Mouse (Mus musculus): ENCODE results near the gene Hps6. TPM values are rescaled to one million over a fixed set of nuclear protein-coding genes. Genes with fewer than 3 reads are reported as not detected.
A peak's percentile ranks its signal among the peaks of the same experiment; 100 is the strongest.
"Not testable (repeated sequence)": the region's sequence is repeated elsewhere in the genome, so short reads cannot be mapped to it uniquely, and the experiment has no call there.

Hps6 gene
- total RNA-seq (2021), result 1 to 10 TPM; 3.6 to 3.9 TPM
- long read RNA-seq, experiment 1, transcript Hps6-201 (1 exons, 2,666 nt), result major isoform, 7 of 7 reads
- long read RNA-seq, experiment 1, partial matches to known transcripts, result 0 of 7 reads
- long read RNA-seq, experiment 1, other reads (novel, unspliced or antisense), result 0 of 7 reads
- long read RNA-seq, experiment 2, transcript Hps6-201 (1 exons, 2,666 nt), result major isoform, 6 of 6 reads
- long read RNA-seq, experiment 2, partial matches to known transcripts, result 0 of 6 reads
- long read RNA-seq, experiment 2, other reads (novel, unspliced or antisense), result 0 of 6 reads

GRCm38 (mm10) chr19:46003371-46004226, at the start of gene Hps6:
TSS of gene Hps6 (plus strand) at chr19:46003508.
- peak; percentile 93 for DNase-seq (ENCODE audit: low spot score)

- no peak for DNase-seq (ENCODE audit: low spot score)
These were observed 46.6 kb upstream of the Hps6 start for GRCm38 (mm10) chr19:45956736-45957135.

- DNase-seq (ENCODE audit: low spot score), result no peak
These were observed 42.5 kb upstream of the Hps6 start for GRCm38 (mm10) chr19:45960770-45961169.

- DNase-seq (ENCODE audit: low spot score), result no peak
These were observed 18.9 kb upstream of the Hps6 start for GRCm38 (mm10) chr19:45984379-45984778.

DNA sequence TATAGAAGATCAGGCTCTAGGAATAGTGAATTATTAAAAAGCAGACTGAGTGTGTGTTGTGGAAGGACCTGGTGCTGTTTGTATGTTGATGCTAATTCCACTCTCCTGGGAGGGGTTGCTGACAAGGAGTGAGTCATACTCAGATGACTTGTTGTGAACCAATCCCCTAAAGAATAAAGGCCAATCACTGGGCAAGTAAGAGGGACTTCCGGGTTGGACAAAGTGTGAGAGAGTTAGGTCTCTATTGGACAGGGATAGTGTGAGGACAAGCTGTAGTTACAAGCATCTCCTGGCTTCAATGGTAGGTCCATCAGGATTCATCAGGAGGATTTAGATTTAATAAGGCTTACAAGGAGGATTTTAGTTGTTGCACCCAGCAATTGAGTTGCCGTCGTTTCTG, 15.1 kb upstream of the Hps6 start:
- no peak for DNase-seq (ENCODE audit: low spot score)

DNA sequence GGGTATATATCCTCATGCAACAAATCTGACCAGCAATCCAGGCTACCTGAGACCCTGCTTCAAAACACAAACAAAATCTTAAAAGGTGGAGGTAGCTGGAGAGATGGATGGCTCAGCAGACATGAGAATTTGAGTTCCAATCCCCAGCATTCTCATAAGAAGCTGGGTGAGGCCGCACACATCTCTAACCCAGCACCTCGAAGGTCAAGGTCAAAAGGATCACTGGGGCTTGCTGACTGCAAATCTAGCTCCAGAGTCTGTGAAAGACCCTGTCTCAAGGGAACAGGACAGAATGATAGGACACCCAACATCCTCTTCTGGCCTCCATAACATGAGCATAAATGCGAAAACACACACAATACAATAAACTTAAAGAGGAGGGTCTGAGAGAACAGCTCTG, 12.1 kb upstream of the Hps6 start:
- no peak for DNase-seq (ENCODE audit: low spot score)

- DNase-seq (ENCODE audit: low spot score), result not testable (repeated sequence)
These were observed 9.9 kb upstream of the Hps6 start for GRCm38 (mm10) chr19:45993441-45993840.

GRCm38 (mm10) chr19:45993981-45994737, 9.1 kb upstream of the Hps6 start:
- no peak for DNase-seq (ENCODE audit: low spot score)

DNA sequence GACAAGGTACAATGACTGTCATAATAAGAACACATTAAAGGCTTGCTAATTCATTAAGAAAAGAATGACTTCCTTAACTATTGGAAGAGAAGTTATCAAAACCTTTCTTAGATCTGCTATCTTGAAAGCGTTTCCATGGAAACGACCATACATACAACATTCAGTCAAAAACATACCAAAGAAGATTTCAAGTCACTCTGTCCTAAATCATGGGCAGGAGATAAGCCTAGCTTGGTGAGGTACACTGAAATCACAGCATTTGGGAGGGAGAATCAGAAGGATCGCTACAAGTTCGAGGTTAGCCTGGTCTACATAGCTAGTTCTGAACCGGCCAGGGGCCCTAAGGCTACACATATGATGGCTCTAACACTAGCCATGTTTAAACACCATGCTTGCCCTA, 5.9 kb upstream of the Hps6 start:
- DNase-seq (ENCODE audit: low spot score), result no peak

GRCm38 (mm10) chr19:45997785-45998693, 5.3 kb upstream of the Hps6 start, which contains the start of gene Armh3:
TSS of gene Armh3 (minus strand) at chr19:45998488.
- peak; percentile 93 for DNase-seq (ENCODE audit: low spot score)

- no peak for DNase-seq (ENCODE audit: low spot score)
These were observed 4.6 kb upstream of the Hps6 start for GRCm38 (mm10) chr19:45998694-45999217.

DNA sequence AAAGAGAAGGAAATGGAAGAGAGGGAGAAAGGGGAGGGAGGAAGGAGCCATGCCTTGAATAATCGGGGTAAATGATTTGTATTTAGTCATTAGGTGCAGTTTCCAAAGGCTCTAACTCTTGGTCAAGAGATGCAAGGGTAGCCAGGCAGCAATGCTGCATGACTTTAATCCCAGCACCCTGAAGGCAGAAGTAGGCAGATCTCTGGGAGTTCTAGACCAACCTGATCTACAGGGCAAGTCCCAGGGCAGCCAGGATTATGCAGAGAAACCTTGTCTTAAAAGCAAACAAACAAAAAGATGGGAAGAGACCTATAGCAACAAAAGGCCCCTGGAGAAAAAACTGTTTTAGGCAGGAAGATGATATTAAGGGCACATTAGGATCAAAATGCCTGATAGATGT, 3.9 kb upstream of the Hps6 start:
- no peak for DNase-seq (ENCODE audit: low spot score)

DNA sequence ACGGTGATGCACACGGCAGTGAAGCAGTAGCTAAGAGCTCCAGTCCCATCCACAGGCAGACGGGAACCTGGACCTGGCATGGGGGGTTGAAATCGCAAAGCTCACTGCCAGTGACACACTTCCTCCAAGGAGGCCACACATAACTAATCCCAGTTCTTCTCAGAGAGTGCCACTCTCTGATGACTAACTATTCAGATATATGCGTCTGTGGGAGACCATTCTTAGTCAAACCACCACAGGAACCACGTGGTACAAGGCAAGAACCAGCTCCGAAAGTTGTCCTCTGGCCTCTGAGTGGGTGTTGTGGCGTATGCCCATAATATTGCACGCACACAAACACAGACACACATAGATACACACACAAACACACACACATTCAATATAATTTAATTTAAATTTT, 1.0 kb upstream of the Hps6 start:
- no peak for DNase-seq (ENCODE audit: low spot score)

- no peak for DNase-seq (ENCODE audit: low spot score)
These were observed 1.6 kb downstream of the Hps6 start for GRCm38 (mm10) chr19:46004814-46005466.

- DNase-seq (ENCODE audit: low spot score), result no peak
These were observed 2.4 kb downstream of the Hps6 start for GRCm38 (mm10) chr19:46005680-46006079.

GRCm38 (mm10) chr19:46014572-46015178, 11.4 kb downstream of the Hps6 start:
- peak; percentile 91 for DNase-seq (ENCODE audit: low spot score)

DNA sequence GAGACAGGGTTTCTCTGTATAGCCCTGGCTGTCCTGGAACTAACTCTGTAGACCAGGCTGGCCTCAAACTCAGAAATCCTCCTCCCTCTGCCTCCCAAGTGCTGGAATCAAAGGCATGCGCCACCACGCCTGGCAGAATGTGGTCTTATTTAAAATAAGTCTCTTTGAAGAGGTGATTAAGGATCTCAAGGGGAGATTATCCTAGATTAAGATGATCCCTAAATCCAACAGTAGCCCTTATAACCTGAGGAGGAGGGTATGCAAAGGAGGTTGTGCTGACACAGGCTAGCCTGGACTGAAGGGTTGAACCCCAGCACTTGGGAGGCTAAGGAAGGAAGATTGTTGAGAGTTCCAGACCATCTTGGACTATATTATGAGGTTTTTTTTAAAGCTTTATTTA, 12.7 kb downstream of the Hps6 start:
- DNase-seq (ENCODE audit: low spot score), result no peak

- DNase-seq (ENCODE audit: low spot score), result no peak
These were observed 21.7 kb downstream of the Hps6 start for GRCm38 (mm10) chr19:46024959-46025358.

GRCm38 (mm10) chr19:46026567-46026966, 23.3 kb downstream of the Hps6 start:
- DNase-seq (ENCODE audit: low spot score), result no peak
